Mouse (Mus musculus) liver, adult 2 months (tissue): ENCODE measurements around the gene Gm10643. TPM values are rescaled to one million over a fixed set of nuclear protein-coding genes. Genes with fewer than 3 reads are reported as not detected.

Experiments
- DNase-seq: peaks from one replicate; pipeline ENCODE4 v3.0.0-alpha.2; 2011; ENCODE audit warnings: low read depth, low spot score; ENCODE audit errors: extremely low read depth
- H3K27ac ChIP-seq: fragments of 200-500 bp; replicated peaks from 2 replicates; pipeline ENCODE4 v1.5.1; 2012; ENCODE audit warnings: low read depth, mild to moderate bottlenecking, control low read depth, inconsistent platforms, low read length; ENCODE audit not compliant: insufficient read depth
- H3K27me3 ChIP-seq: fragments of 200-500 bp; 2 replicates; pipeline ENCODE4 v1.6.1; 2012; ENCODE audit warnings: mild to moderate bottlenecking, moderate library complexity, low read length, inconsistent platforms; ENCODE audit not compliant: control insufficient read depth, insufficient read depth
- H3K36me3 ChIP-seq: fragments of 200-500 bp; 2 replicates; pipeline ENCODE4 v1.6.1; 2012; ENCODE audit warnings: low read length, inconsistent platforms; ENCODE audit not compliant: control insufficient read depth, insufficient read depth
- H3K4me1 ChIP-seq: fragments of 200-500 bp; 2 replicates; pipeline ENCODE4 v1.6.1; 2011; ENCODE audit warnings: low read length; ENCODE audit not compliant: control insufficient read depth, insufficient read depth
- H3K4me3 ChIP-seq: fragments of 200-500 bp; 2 replicates; pipeline ENCODE4 v1.5.1; 2011; ENCODE audit warnings: low read depth, mild to moderate bottlenecking, control low read depth, low read length, moderate library complexity; ENCODE audit not compliant: insufficient read depth
- H3K79me2 ChIP-seq: fragments of 200-500 bp; 2 replicates; pipeline ENCODE4 v1.6.1; 2012; ENCODE audit warnings: inconsistent platforms, mild to moderate bottlenecking, low read length, moderate library complexity; ENCODE audit not compliant: control insufficient read depth, insufficient read depth
- H3K9ac ChIP-seq: fragments of 200-500 bp; 2 replicates; pipeline ENCODE4 v1.6.1; 2012; ENCODE audit warnings: low read depth, mild to moderate bottlenecking, control low read depth, inconsistent platforms, low read length
- CTCF ChIP-seq: fragments of 200-500 bp; IDR thresholded peaks from 2 replicates; pipeline ENCODE4 v1.5.1; 2011; ENCODE audit warnings: low read depth, low read length, control low read depth
- POLR2A ChIP-seq: fragments of 200-500 bp; IDR thresholded peaks from 2 replicates; pipeline ENCODE4 v1.6.1; 2011; ENCODE audit warnings: low read length, control low read depth; ENCODE audit not compliant: insufficient read depth; ENCODE audit errors: extremely low read depth
- WGBS: fragments of 180-500 bp; shearing (Covaris S2); methylation state at CpG from one replicate; pipeline ENCODE4 v1.1.7; 2018; 5-methylcytosine and 5-hydroxymethylcytosine counted together
- polyA plus RNA-seq: library from polyadenylated mRNA; depleted of rRNA; stranded (reverse); fragments of >200 nt; gene quantifications from 2 replicates; pipeline ENCODE4 v1.2.3, GENCODE M21; 2012; rRNA removed
- total RNA-seq: library from RNA; depleted of rRNA; stranded (reverse); fragments of >200 nt; gene quantifications from 2 replicates; pipeline ENCODE4 v1.2.3, GENCODE M21; 2014; rRNA removed

Gm10643 gene
- total RNA-seq = 0.65 and 0.74 TPM in 2 replicates
- 0.10 TPM in 1 of 2 replicates, not detected in the other for polyA plus RNA-seq

GRCm38 (mm10) chr8:84065037-84065436, at the start of gene Gm10643:
Gene Gm10643 (minus strand): TSS chr8:84065137.
- peak within 1 kb of the TSS; percentile 65 for H3K27ac ChIP-seq
- 96% methylated on average over 1 of the region's 1 CpGs for WGBS
- peaks cover 8% of the 10 kb centered on the region; the same call in 1 of the 2 replicates for H3K79me2 ChIP-seq
- H3K36me3 ChIP-seq = no peaks in the 10 kb centered on the region
- DNase-seq = no peak
- H3K4me3 ChIP-seq = peak within 1 kb of the TSS; percentile 69
- TF ChIP-seq CTCF = no peak
- no peak for TF ChIP-seq POLR2A
- H3K4me1 ChIP-seq = peaks cover 21% of the 10 kb centered on the region
- H3K27me3 ChIP-seq = no peaks in the 10 kb centered on the region
- H3K9ac ChIP-seq = peak within 1 kb of the TSS; percentile 70

GRCm38 (mm10) chr8:84106216-84107040, 41.5 kb upstream of the Gm10643 start:
- no peak overlapping the region for H3K4me3 ChIP-seq
- no peak for DNase-seq
- TF ChIP-seq CTCF (no peak), POLR2A (no peak)
- no peak overlapping the region for H3K9ac ChIP-seq
- no peaks in the 10 kb centered on the region for H3K27me3 ChIP-seq
- WGBS = 70% methylated on average over 6 of the region's 6 CpGs
- H3K36me3 ChIP-seq = no peaks in the 10 kb centered on the region
- peaks cover 5% of the 10 kb centered on the region; the same call in 1 of the 2 replicates for H3K79me2 ChIP-seq
- no peak overlapping the region for H3K27ac ChIP-seq
- H3K4me1 ChIP-seq = peaks cover 4% of the 10 kb centered on the region

- H3K4me3 ChIP-seq = no peak overlapping the region
- H3K27ac ChIP-seq = no peak overlapping the region
- 75% methylated on average over 2 of the region's 2 CpGs for WGBS
- TF ChIP-seq POLR2A (no peak), CTCF (no peak)
- H3K4me1 ChIP-seq = peaks cover 4% of the 10 kb centered on the region
- H3K79me2 ChIP-seq = peaks cover 5% of the 10 kb centered on the region; the same call in 1 of the 2 replicates
- DNase-seq = no peak
- H3K27me3 ChIP-seq = no peaks in the 10 kb centered on the region
- no peak overlapping the region for H3K9ac ChIP-seq
- H3K36me3 ChIP-seq = no peaks in the 10 kb centered on the region
Observed at GRCm38 (mm10) chr8:84105676-84106075, 40.7 kb upstream of the Gm10643 start.

- TF ChIP-seq POLR2A = no peak
- TF ChIP-seq CTCF = no peak
- DNase-seq = peak; percentile 98
Observed at GRCm38 (mm10) chr8:84104697-84105609, 40.0 kb upstream of the Gm10643 start, which contains the start of gene Dcaf15. Gene Dcaf15 (minus strand): TSS chr8:84104768.

GRCm38 (mm10) chr8:84104221-84104620, 39.3 kb upstream of the Gm10643 start:
- Histone ChIP-seq H3K36me3 (no peaks in the 10 kb centered on the region), H3K79me2 (peaks cover 5% of the 10 kb centered on the region; the same call in 1 of the 2 replicates), H3K4me3 (peak overlapping the region; percentile 71), H3K27me3 (no peaks in the 10 kb centered on the region), H3K9ac (peak overlapping the region; percentile 58), H3K27ac (no peak overlapping the region), H3K4me1 (peaks cover 4% of the 10 kb centered on the region)
- no peak for DNase-seq
- 2% methylated on average over 26 of the region's 29 CpGs for WGBS
- TF ChIP-seq CTCF (peak; percentile 43), POLR2A (no peak)

More at GRCm38 (mm10) chr8:84104697-84105609, 40.0 kb upstream of the Gm10643 start, which contains the start of gene Dcaf15:
- whole genome bisulfite sequencing = 13% methylated on average over 42 of the region's 42 CpGs
- no peaks in the 10 kb centered on the region for H3K27me3 ChIP-seq
- peak within 1 kb of the TSS; percentile 71 for H3K4me3 ChIP-seq
- H3K9ac ChIP-seq = peak within 1 kb of the TSS; percentile 58
- H3K4me1 ChIP-seq = peaks cover 4% of the 10 kb centered on the region
- no peaks in the 10 kb centered on the region for H3K36me3 ChIP-seq
- H3K79me2 ChIP-seq = peaks cover 5% of the 10 kb centered on the region; the same call in 1 of the 2 replicates
- no peak within 1 kb of the TSS for H3K27ac ChIP-seq
